Mouse (Mus musculus): ENCODE measurements around the gene Cyp19a1. TPM values are rescaled to one million over a fixed set of nuclear protein-coding genes. Genes with fewer than 3 reads are reported as not detected.

Cyp19a1 gene
- polyA plus RNA-seq, 1 experiment from 2014 or later = not detected

DNA sequence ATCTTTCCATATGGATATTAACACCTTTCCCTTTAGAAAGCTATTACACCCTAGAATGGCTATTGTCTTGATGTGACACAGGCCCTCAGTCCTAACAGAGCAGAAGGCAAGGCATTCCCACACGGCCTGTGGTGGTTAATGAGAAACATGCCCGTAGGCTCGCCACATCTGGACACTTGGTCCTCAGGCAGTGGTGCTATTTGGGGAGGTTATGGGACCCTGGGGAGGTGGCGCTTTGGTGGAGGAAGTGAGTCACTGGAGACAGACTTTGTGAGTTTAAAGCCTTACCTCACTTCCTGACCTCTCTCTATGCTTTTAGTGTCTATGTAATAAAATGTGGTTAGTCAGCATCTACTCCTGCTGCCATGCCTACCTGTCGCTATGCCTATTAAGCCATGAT is 114.2 kb downstream of the Cyp19a1 start:
- no peaks in the 10 kb centered on the region for H3K9me3 ChIP-seq
- no peaks in the 10 kb centered on the region for H3K27me3 ChIP-seq (replicated peaks; ENCODE audit: low read depth, poor library complexity, severe bottlenecking)
- 49% methylated on average over 5 of the region's 5 CpGs for WGBS
- H3K4me3 ChIP-seq = no peak overlapping the region
- peak; percentile 39 for DNase-seq (ENCODE audit: low spot score)
- H3K36me3 ChIP-seq (replicated peaks) = no peaks in the 10 kb centered on the region
- H3K27ac ChIP-seq (replicated peaks) = no peak overlapping the region
- peaks cover 16% of the 10 kb centered on the region for H3K4me1 ChIP-seq

DNA sequence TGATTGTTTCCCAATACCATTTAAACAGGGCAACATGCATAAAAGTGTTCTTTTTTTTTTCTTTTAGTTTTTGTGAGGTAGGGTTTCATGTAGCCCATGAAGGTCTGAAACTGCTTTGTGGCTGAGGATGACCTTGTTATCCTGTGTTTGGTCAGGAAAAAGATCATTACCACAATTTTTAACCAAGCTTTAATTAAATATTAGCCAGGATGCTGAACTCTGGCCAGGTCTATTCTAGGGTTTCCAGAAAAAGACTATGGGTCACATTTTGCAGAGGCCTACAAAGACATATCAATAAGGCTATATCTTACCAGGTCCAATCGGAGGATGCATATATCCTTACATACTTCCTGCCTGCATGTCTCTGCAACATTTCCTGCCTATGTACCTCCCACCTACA is 128.7 kb downstream of the Cyp19a1 start:
- WGBS = 83% methylated on average over 1 of the region's 1 CpGs

More for the DNA sequence above, 128.7 kb downstream of the Cyp19a1 start:
- DNase-seq (ENCODE audit: low spot score) = no peak
- no peak overlapping the region for H3K4me3 ChIP-seq
- H3K27me3 ChIP-seq (replicated peaks; ENCODE audit: low read depth, poor library complexity, severe bottlenecking) = no peaks in the 10 kb centered on the region
- no peak overlapping the region for H3K27ac ChIP-seq (replicated peaks)
- H3K9me3 ChIP-seq = no peaks in the 10 kb centered on the region
- no peaks in the 10 kb centered on the region for H3K36me3 ChIP-seq (replicated peaks)
- no peaks in the 10 kb centered on the region for H3K4me1 ChIP-seq

Other genes with a start within 250 kb of the Cyp19a1 start
- 0.05 and 0.18 TPM in 2 replicates for gene Tnfaip8l3, start 199.7 kb downstream of the Cyp19a1 start, polyA plus RNA-seq (2016; fragmentation: Nextera tagmentation; extraction: Ambion mirVana)
- gene Gldn, start 18.4 kb upstream of the Cyp19a1 start, polyA plus RNA-seq (2016; fragmentation: Nextera tagmentation; extraction: Ambion mirVana) = 0.28 and 0.34 TPM in 2 replicates
- gene Dmxl2, start 233.5 kb upstream of the Cyp19a1 start, polyA plus RNA-seq (2016; fragmentation: Nextera tagmentation; extraction: Ambion mirVana) = 6.1 and 6.4 TPM in 2 replicates

Measured in embryonic facial prominence, embryonic 10.5 days (tissue).